Mouse (Mus musculus): ENCODE data around the gene Xpo4.

GRCm38 (mm10) chr14:57711059-57711458, 45.8 kb upstream of the Xpo4 start:
- no peak for TF ChIP-seq GATA1 (IDR thresholded peaks at IDR 0.05; ENCODE audit: low read length)
- no peak for TF ChIP-seq TAL1 (IDR thresholded peaks at IDR 0.05; ENCODE audit: low read length)

Data from erythroblast, embryonic 14.5 days (primary cell).